Mouse (Mus musculus): ENCODE data around the gene C4bp. TPM values are rescaled to one million over a fixed set of nuclear protein-coding genes. Genes with fewer than 3 reads are reported as not detected.

The C4bp gene
- polyA plus RNA-seq (2012; rRNA removed): 0.02 and 0.04 TPM in 2 replicates

DNA sequence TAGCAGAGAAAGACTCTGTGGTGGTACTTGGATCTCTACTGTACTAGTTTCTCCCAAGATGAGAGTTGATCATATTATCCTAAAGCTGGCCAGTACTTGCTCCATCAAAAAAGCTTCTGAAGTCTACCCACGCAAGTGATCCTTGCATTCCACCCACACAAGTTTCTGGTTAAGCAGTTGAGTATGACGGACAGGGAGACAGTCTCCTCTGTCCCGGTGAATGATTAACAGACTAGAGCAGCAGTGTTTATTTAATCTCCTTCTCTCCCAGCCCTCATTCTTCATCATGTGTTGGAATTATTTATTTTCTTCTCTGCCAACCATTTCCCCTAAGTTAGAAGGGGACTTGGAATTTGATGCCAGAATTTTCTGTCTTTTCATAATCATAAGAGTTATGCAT, at the start of gene C4bp:
Gene C4bp, minus strand, starts transcription at position 179 of the 400 bp plus-strand sequence.

DNA sequence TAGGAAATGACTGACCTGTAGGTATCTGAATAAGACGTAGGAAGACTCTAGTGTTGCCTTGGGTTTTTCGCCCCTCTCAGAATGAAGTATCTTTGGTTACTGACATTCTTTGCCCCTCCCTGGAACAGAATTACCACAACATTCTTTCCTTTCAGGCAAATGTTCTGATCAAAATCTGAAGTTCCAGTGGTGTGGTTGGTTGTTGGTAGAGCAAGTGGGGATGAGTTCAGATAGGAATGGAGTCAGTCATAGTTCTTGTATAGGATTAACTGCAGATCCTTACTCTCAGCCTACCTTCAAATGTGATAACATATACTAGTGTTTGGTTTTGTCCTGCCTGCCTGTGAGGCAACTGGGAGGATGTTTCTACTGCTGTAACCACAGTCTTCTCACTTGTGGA, 31.9 kb downstream of the C4bp start, which contains the start of gene Zp3r:
Gene Zp3r, minus strand, starts transcription at position 101 of the 400 bp plus-strand sequence.

Other genes with a start within 250 kb of the C4bp start
- gene Cd55b, start 238.6 kb downstream of the C4bp start, polyA plus RNA-seq (2012; rRNA removed): not detected in 2 replicates
- gene Cd55, start 198.9 kb downstream of the C4bp start, polyA plus RNA-seq (2012; rRNA removed): 2.9 and 5.8 TPM in 2 replicates
- gene Zp3r, start 32.0 kb downstream of the C4bp start, polyA plus RNA-seq (2012; rRNA removed): not detected in 2 replicates
- gene Gm29427, start 54.2 kb upstream of the C4bp start, polyA plus RNA-seq (2012; rRNA removed): 0.10 TPM in 1 of 2 replicates, not detected in the other
- 2.9 and 5.2 TPM in 2 replicates for gene Yod1, start 55.7 kb upstream of the C4bp start, polyA plus RNA-seq (2012; rRNA removed)
- 19.9 and 20.8 TPM in 2 replicates for gene Pfkfb2, start 67.6 kb upstream of the C4bp start, polyA plus RNA-seq (2012; rRNA removed)
- gene AA986860, start 70.3 kb upstream of the C4bp start, polyA plus RNA-seq (2012; rRNA removed): 0.67 and 0.72 TPM in 2 replicates
- 0.06 and 0.07 TPM in 2 replicates for gene Fcamr, start 139.3 kb upstream of the C4bp start, polyA plus RNA-seq (2012; rRNA removed)
- 0.02 and 0.06 TPM in 2 replicates for gene Pigr, start 165.1 kb upstream of the C4bp start, polyA plus RNA-seq (2012; rRNA removed)
- not detected in 2 replicates for gene Fcmr, start 204.0 kb upstream of the C4bp start, polyA plus RNA-seq (2012; rRNA removed)
- not detected in 2 replicates for gene Il24, start 225.8 kb upstream of the C4bp start, polyA plus RNA-seq (2012; rRNA removed)
- not detected in 2 replicates for gene Il20, start 249.8 kb upstream of the C4bp start, polyA plus RNA-seq (2012; rRNA removed)

All from central nervous system, embryonic 11.5 days (tissue).